Mouse (Mus musculus) megakaryocyte, adult 5-6 weeks (primary cell): ENCODE results near the gene Cd2bp2. TPM values are rescaled to one million over a fixed set of nuclear protein-coding genes. Genes with fewer than 3 reads are reported as not detected.

ENCODE experiments used
- ATAC-seq: 2 replicates; pipeline ENCODE4 v1.8.0; 2016; ENCODE audit warnings: mild to moderate bottlenecking, inconsistent platforms; ENCODE audit not compliant: poor library complexity, severe bottlenecking
- total RNA-seq, 2 experiments: library from RNA; stranded (forward) in 1 of 2; stranded (reverse) in 1 of 2; fragments of 153-499, 151-499 nt in 1 of 2; fragments of 221-1000, 200-1000 nt in 1 of 2; gene quantifications; 2 replicates each; pipeline versions ENCODE4 v1.2.3 to v1.2.4; 2015 to 2017

The Cd2bp2 gene
- total RNA-seq, 2 experiments from 2014 or later = 19.0 to 57.5 TPM

DNA sequence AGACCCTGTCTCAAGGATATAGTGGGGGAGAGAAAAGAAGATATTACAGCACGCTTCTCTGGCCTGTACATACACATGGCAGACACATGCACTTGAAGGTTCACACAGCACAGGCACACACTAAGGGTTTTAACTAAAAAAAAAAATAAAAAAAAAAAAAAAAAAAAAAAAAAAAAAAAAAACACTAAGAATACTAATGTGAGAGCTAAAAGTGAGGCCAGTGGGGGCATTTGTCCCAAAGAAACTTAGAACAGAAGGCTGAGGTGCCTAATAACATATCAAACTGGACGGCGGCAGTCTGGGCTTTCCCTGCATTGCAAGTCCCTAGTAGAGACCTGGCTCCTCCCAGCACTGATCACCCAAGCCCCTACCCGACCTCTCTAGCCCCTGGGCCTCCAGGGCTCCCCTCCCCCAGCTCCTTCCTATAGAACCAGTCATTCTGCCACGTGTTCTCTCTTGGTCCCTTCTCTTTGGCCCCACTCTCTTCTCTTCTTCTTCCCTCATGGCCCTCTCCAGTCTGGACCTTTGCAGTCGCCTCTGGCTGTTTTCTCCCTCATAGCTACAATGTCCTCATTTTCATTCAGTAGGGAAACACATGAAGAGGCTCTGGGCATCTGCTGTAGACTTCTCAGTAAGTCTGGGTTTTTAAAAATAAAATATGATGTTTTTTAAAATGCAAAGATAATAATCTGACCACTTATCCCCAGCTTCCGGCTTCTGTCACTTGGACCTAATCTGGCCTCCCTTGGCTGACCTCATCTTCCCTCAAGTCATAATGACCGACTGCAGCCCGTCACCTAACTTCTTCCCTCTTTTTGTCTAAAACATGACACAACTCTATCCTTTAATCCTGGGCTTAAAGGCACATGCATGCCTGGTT is 50.2 kb downstream of the Cd2bp2 start:
- no peak; the same call in 1 of the 2 replicates for ATAC-seq

DNA sequence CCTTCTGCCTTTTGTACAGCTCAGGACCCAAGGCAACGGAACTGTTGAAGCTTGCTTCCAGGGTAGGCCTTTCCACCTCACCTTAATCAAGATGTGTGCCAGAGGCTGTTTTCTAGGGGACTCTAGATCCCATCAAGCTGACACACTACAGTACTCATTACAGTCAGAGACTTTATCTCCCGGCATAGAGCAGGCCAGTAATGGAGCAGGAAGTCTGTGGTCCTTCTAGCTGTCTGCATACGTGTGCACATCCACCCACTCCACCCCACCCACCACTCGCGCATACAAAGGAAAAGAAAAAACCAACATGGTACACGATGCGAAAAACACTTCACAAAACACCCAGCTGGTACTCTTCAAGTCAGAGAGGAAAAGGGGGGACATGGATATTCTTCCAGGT is 51.4 kb downstream of the Cd2bp2 start:
- peak; percentile 28; the same call in 1 of the 2 replicates for ATAC-seq

DNA sequence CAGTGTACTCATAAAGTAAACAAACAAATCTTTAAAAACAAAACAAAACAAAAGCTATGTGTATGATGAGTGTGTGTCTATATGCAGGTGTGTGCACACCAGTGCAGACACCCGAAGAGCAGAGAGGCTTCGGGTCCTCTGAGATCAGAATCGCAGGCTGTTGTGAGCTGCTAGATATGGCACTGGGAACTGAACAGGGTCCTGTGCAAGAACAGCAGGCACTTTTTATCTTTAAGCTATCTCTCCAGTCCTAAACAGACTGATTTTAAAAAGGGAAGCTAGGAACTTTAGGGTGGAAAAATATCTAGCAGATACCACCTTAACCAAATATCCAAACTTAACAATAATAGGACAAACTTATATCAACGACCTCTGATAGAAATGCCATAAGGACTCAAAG is 53.2 kb downstream of the Cd2bp2 start:
- ATAC-seq = no peak

DNA sequence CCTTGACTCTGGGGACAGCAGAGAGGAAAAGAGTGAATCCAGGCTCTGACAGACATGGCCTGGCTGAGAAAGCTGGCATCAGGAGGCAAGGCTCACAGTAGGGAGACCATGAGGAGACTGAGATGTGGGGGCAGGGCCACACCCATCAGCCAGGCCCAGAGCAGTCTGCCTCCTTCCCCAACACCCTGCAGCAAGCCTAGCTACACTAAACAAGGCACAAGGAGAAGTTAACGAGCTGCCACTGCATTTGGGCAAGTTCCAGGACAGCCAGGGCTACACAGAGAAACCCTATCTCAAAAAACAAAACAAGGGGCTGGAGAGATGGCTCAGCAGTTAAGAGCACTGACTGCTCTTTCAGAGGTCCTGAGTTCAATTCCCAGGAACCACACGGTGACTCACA is 53.6 kb downstream of the Cd2bp2 start:
- no peak for ATAC-seq

Other genes starting within 250 kb of the Cd2bp2 start
- gene Asphd1, start 246.5 kb downstream of the Cd2bp2 start, total RNA-seq (2015) = not detected in 2 replicates
- not detected in 2 replicates for gene Asphd1, start 246.5 kb downstream of the Cd2bp2 start, total RNA-seq (2017)
- gene Sez6l2, start 245.5 kb downstream of the Cd2bp2 start, total RNA-seq (2015) = 2.9 TPM in 1 of 2 replicates, not detected in the other
- 0.16 and 0.33 TPM in 2 replicates for gene Sez6l2, start 245.5 kb downstream of the Cd2bp2 start, total RNA-seq (2017)
- 46.1 and 48.5 TPM in 2 replicates for gene Cdipt, start 220.1 kb downstream of the Cd2bp2 start, total RNA-seq (2015)
- gene Cdipt, start 220.1 kb downstream of the Cd2bp2 start, total RNA-seq (2017) = 49.4 and 56.7 TPM in 2 replicates
- 4.9 and 6.6 TPM in 2 replicates for gene Cdiptos, start 220.0 kb downstream of the Cd2bp2 start, total RNA-seq (2015)
- gene Cdiptos, start 220.0 kb downstream of the Cd2bp2 start, total RNA-seq (2017) = 0.73 and 3.3 TPM in 2 replicates
- gene Mvp, start 181.4 kb downstream of the Cd2bp2 start, total RNA-seq (2015) = 5.6 and 6.0 TPM in 2 replicates
- 48.1 and 50.6 TPM in 2 replicates for gene Mvp, start 181.4 kb downstream of the Cd2bp2 start, total RNA-seq (2017)
- 0.54 and 1.6 TPM in 2 replicates for gene Pagr1b, start 179.6 kb downstream of the Cd2bp2 start, total RNA-seq (2015)
- gene Pagr1b, start 179.6 kb downstream of the Cd2bp2 start, total RNA-seq (2017) = not detected in 2 replicates
- gene Pagr1a, start 178.7 kb downstream of the Cd2bp2 start, total RNA-seq (2015) = 40.7 and 62.5 TPM in 2 replicates
- 25.5 and 67.0 TPM in 2 replicates for gene Pagr1a, start 178.7 kb downstream of the Cd2bp2 start, total RNA-seq (2017)
- gene Gm42742, start 175.0 kb downstream of the Cd2bp2 start, total RNA-seq (2015) = 15.4 TPM in 1 of 2 replicates, not detected in the other
- 45.4 TPM in 1 of 2 replicates, not detected in the other for gene Gm42742, start 175.0 kb downstream of the Cd2bp2 start, total RNA-seq (2017)
- gene Prrt2, start 174.8 kb downstream of the Cd2bp2 start, total RNA-seq (2015) = 0.20 and 1.8 TPM in 2 replicates
- gene Prrt2, start 174.8 kb downstream of the Cd2bp2 start, total RNA-seq (2017) = 2.4 and 3.0 TPM in 2 replicates
- 79.8 and 80.9 TPM in 2 replicates for gene Maz, start 169.0 kb downstream of the Cd2bp2 start, total RNA-seq (2015)
- gene Maz, start 169.0 kb downstream of the Cd2bp2 start, total RNA-seq (2017) = 44.4 and 45.1 TPM in 2 replicates
- gene Kif22, start 153.6 kb downstream of the Cd2bp2 start, total RNA-seq (2015) = 107 and 108 TPM in 2 replicates
- gene Kif22, start 153.6 kb downstream of the Cd2bp2 start, total RNA-seq (2017) = 85.9 and 105 TPM in 2 replicates
- gene Zg16, start 108.7 kb downstream of the Cd2bp2 start, total RNA-seq (2015) = 0.96 TPM in 1 of 2 replicates, not detected in the other
- gene Zg16, start 108.7 kb downstream of the Cd2bp2 start, total RNA-seq (2017) = not detected in 2 replicates
- gene AI467606, start 104.7 kb downstream of the Cd2bp2 start, total RNA-seq (2015) = 65.9 and 71.1 TPM in 2 replicates
- gene AI467606, start 104.7 kb downstream of the Cd2bp2 start, total RNA-seq (2017) = 46.6 and 49.2 TPM in 2 replicates
- 2.0 and 3.3 TPM in 2 replicates for gene Qprt, start 73.8 kb downstream of the Cd2bp2 start, total RNA-seq (2015)
- gene Qprt, start 73.8 kb downstream of the Cd2bp2 start, total RNA-seq (2017) = 1.1 and 2.8 TPM in 2 replicates
- 74.6 and 82.8 TPM in 2 replicates for gene Spn, start 58.2 kb downstream of the Cd2bp2 start, total RNA-seq (2015)
- 241 and 246 TPM in 2 replicates for gene Spn, start 58.2 kb downstream of the Cd2bp2 start, total RNA-seq (2017)
- gene Tbc1d10b, start 12.4 kb upstream of the Cd2bp2 start, total RNA-seq (2015) = 27.0 and 27.4 TPM in 2 replicates
- gene Tbc1d10b, start 12.4 kb upstream of the Cd2bp2 start, total RNA-seq (2017) = 59.8 and 74.2 TPM in 2 replicates
- gene Mylpf, start 12.8 kb upstream of the Cd2bp2 start, total RNA-seq (2015) = 5.0 and 6.0 TPM in 2 replicates
- gene Mylpf, start 12.8 kb upstream of the Cd2bp2 start, total RNA-seq (2017) = 2.3 and 3.3 TPM in 2 replicates
- 2.9 and 3.1 TPM in 2 replicates for gene Zfp553, start 37.0 kb upstream of the Cd2bp2 start, total RNA-seq (2015)
- gene Zfp553, start 37.0 kb upstream of the Cd2bp2 start, total RNA-seq (2017) = 5.9 and 9.7 TPM in 2 replicates
- 36.2 and 36.8 TPM in 2 replicates for gene Sept1, start 37.1 kb upstream of the Cd2bp2 start, total RNA-seq (2015)
- gene Sept1, start 37.1 kb upstream of the Cd2bp2 start, total RNA-seq (2017) = 31.2 and 42.7 TPM in 2 replicates
- 0.96 and 1.8 TPM in 2 replicates for gene Zfp771, start 48.2 kb upstream of the Cd2bp2 start, total RNA-seq (2015)
- gene Zfp771, start 48.2 kb upstream of the Cd2bp2 start, total RNA-seq (2017) = 0.28 and 0.73 TPM in 2 replicates
- 32.1 and 45.3 TPM in 2 replicates for gene Dctpp1, start 64.7 kb upstream of the Cd2bp2 start, total RNA-seq (2015)
- gene Dctpp1, start 64.7 kb upstream of the Cd2bp2 start, total RNA-seq (2017) = 23.3 and 31.0 TPM in 2 replicates
- 55.5 and 61.6 TPM in 2 replicates for gene Sephs2, start 78.0 kb upstream of the Cd2bp2 start, total RNA-seq (2015)
- 130 and 138 TPM in 2 replicates for gene Sephs2, start 78.0 kb upstream of the Cd2bp2 start, total RNA-seq (2017)
- gene Itgal, start 100.2 kb upstream of the Cd2bp2 start, total RNA-seq (2015) = 117 and 130 TPM in 2 replicates
- gene Itgal, start 100.2 kb upstream of the Cd2bp2 start, total RNA-seq (2017) = 59.4 and 72.4 TPM in 2 replicates
- 2.0 and 2.4 TPM in 2 replicates for gene Zfp768, start 149.5 kb upstream of the Cd2bp2 start, total RNA-seq (2015)
- 3.9 and 4.6 TPM in 2 replicates for gene Zfp768, start 149.5 kb upstream of the Cd2bp2 start, total RNA-seq (2017)
- gene Zfp747, start 180.0 kb upstream of the Cd2bp2 start, total RNA-seq (2015) = 3.2 and 6.1 TPM in 2 replicates
- gene Zfp747, start 180.0 kb upstream of the Cd2bp2 start, total RNA-seq (2017) = 7.6 and 17.8 TPM in 2 replicates
- gene 9130019O22Rik, start 191.1 kb upstream of the Cd2bp2 start, total RNA-seq (2015) = 1.8 TPM in 2 replicates
- gene 9130019O22Rik, start 191.1 kb upstream of the Cd2bp2 start, total RNA-seq (2017) = 5.0 TPM in 2 replicates
- gene E430018J23Rik, start 197.6 kb upstream of the Cd2bp2 start, total RNA-seq (2015) = 0.36 and 0.40 TPM in 2 replicates
- gene E430018J23Rik, start 197.6 kb upstream of the Cd2bp2 start, total RNA-seq (2017) = 1.7 and 2.8 TPM in 2 replicates
- 8.5 and 10.5 TPM in 2 replicates for gene Zfp764, start 210.8 kb upstream of the Cd2bp2 start, total RNA-seq (2015)
- gene Zfp764, start 210.8 kb upstream of the Cd2bp2 start, total RNA-seq (2017) = 9.1 and 9.5 TPM in 2 replicates
- gene Zfp688, start 226.0 kb upstream of the Cd2bp2 start, total RNA-seq (2015) = 17.1 and 17.3 TPM in 2 replicates
- 7.9 and 14.0 TPM in 2 replicates for gene Zfp688, start 226.0 kb upstream of the Cd2bp2 start, total RNA-seq (2017)